20 mouse cellular contexts compared by ENCODE assay signal in the genomic region with DNA sequence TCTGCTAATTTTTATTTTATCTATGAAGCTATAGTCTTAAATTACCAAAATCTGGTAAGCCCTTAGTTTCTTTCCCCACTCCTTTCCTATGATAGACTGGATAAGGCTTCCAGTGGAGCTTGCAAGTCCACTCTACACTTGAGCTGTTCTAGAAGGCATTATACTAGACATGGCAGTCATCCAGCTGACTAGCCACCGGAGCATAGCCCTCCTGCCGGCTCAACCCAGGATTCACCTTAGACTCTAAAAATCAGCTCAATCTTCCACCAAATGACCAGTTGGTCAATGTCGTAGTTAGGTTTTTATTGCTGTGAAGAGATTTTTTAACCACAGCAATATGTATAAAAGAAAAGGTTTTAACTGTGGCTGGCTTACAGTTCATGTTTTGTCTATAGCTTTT.
"Had no signal": no experiment of that assay in that cellular context is flagged by ENCODE, and none has a peak within 500 bp of the region (broad histone marks: within the 10 kb centered on the region; RNA-seq: fewer than 3 reads in every experiment).

No protein-coding gene starts in this region.

- H3K36me3 ChIP-seq: intestine, embryonic 15.5 days; limb, embryonic 12.5 days; limb, embryonic 15.5 days; midbrain, embryonic 12.5 days; neural tube, embryonic 13.5 days; stomach, embryonic 15.5 days had no signal

- ATAC-seq: intestine, embryonic 15.5 days; liver, postnatal 0 days; lung, postnatal 0 days; midbrain, embryonic 16.5 days had no signal

- H3K27me3 ChIP-seq: intestine, embryonic 15.5 days; limb, embryonic 12.5 days; limb, embryonic 15.5 days; midbrain, embryonic 12.5 days; neural tube, embryonic 13.5 days; stomach, embryonic 15.5 days had no signal

- H3K4me1 ChIP-seq: intestine, embryonic 15.5 days; limb, embryonic 12.5 days; limb, embryonic 15.5 days; midbrain, embryonic 12.5 days; stomach, embryonic 15.5 days had no signal

- H3K27ac ChIP-seq: intestine, embryonic 15.5 days; kidney, postnatal 0 days; limb, embryonic 12.5 days; limb, embryonic 15.5 days; liver, embryonic 14.5 days; macrophage; midbrain, embryonic 12.5 days; neural tube, embryonic 13.5 days; stomach, embryonic 15.5 days had no signal

- H3K9ac ChIP-seq: intestine, embryonic 15.5 days; limb, embryonic 12.5 days; limb, embryonic 15.5 days; liver, embryonic 14.5 days; liver, postnatal 0 days; lung, embryonic 14.5 days; midbrain, embryonic 12.5 days; neural tube, embryonic 13.5 days; stomach, embryonic 15.5 days had no signal

- H3K4me3 ChIP-seq: intestine, embryonic 15.5 days; limb, embryonic 12.5 days; limb, embryonic 15.5 days; midbrain, embryonic 12.5 days; myocyte; neural tube, embryonic 13.5 days; stomach, embryonic 15.5 days had no signal

- H3K9me3 ChIP-seq: intestine, embryonic 15.5 days; limb, embryonic 12.5 days; limb, embryonic 15.5 days; midbrain, embryonic 12.5 days; neural tube, embryonic 13.5 days; stomach, embryonic 15.5 days had no signal

- H3K4me2 ChIP-seq: intestine, embryonic 15.5 days; limb, embryonic 12.5 days; limb, embryonic 15.5 days; liver, embryonic 11.5 days; lung, embryonic 14.5 days; midbrain, embryonic 12.5 days; neural tube, embryonic 13.5 days; stomach, embryonic 15.5 days had no signal

- DNase-seq: left cerebral cortex, postnatal 4 days; liver, postnatal 0 days; lung, embryonic 14.5 days; retina, postnatal 1 day; right cerebral cortex, postnatal 25 days; spleen, adult 18-20 months; thymus, postnatal 25 days had no signal
